Mouse (Mus musculus) neutrophil, adult 65 days (primary cell): Measurements from ENCODE around the gene Ccl22. TPM values are rescaled to one million over a fixed set of nuclear protein-coding genes. Genes with fewer than 3 reads are reported as not detected.

ENCODE experiments used
- total RNA-seq: library from RNA; stranded (reverse); gene quantifications from 2 replicates; pipeline ENCODE4 v1.2.4, GENCODE M21; 2023

The Ccl22 gene
- not detected in 2 replicates for total RNA-seq

GRCm38 (mm10) chr8:94745476-94746184 lies at the start of gene Ccl22:
TSS of gene Ccl22 (plus strand) at chr8:94745590.

GRCm38 (mm10) chr8:94695994-94696384 lies 49.4 kb upstream of the Ccl22 start, which contains the start of gene Pllp:
TSS of gene Pllp (minus strand) at chr8:94696278.

GRCm38 (mm10) chr8:94771941-94772670 lies 26.7 kb downstream of the Ccl22 start, which contains the start of gene Cx3cl1:
TSS of gene Cx3cl1 (plus strand) at chr8:94772009.

Other genes starting within 250 kb of the Ccl22 start
- 138 and 192 TPM in 2 replicates for gene Cpne2, start 212.6 kb upstream of the Ccl22 start, total RNA-seq
- 24.1 and 26.2 TPM in 2 replicates for gene Rspry1, start 143.7 kb upstream of the Ccl22 start, total RNA-seq
- 21.8 and 24.0 TPM in 2 replicates for gene Fam192a, start 143.6 kb upstream of the Ccl22 start, total RNA-seq
- 99.9 and 112 TPM in 2 replicates for gene Arl2bp, start 79.0 kb upstream of the Ccl22 start, total RNA-seq
- gene Pllp, start 49.3 kb upstream of the Ccl22 start, total RNA-seq, result not detected in 2 replicates
- gene Cx3cl1, start 26.4 kb downstream of the Ccl22 start, total RNA-seq, result not detected in 2 replicates
- gene Ccl17, start 64.9 kb downstream of the Ccl22 start, total RNA-seq, result not detected in 2 replicates
- 20.1 and 22.0 TPM in 2 replicates for gene Coq9, start 92.7 kb downstream of the Ccl22 start, total RNA-seq
- gene Ciapin1, start 92.8 kb downstream of the Ccl22 start, total RNA-seq, result 44.8 and 46.9 TPM in 2 replicates
- 35.4 and 45.1 TPM in 2 replicates for gene Polr2c, start 111.9 kb downstream of the Ccl22 start, total RNA-seq
- 1.1 and 1.5 TPM in 2 replicates for gene Dok4, start 130.7 kb downstream of the Ccl22 start, total RNA-seq
- gene Ccdc102a, start 172.5 kb downstream of the Ccl22 start, total RNA-seq, result 1.8 and 2.9 TPM in 2 replicates
- gene Adgrg5, start 178.1 kb downstream of the Ccl22 start, total RNA-seq, result 9.5 and 12.4 TPM in 2 replicates
- 6.2 and 9.2 TPM in 2 replicates for gene Adgrg1, start 229.2 kb downstream of the Ccl22 start, total RNA-seq